Mouse (Mus musculus) left cerebral cortex, adult 9 months (tissue): Measurements from ENCODE around the gene Rorc.

Source experiments
- DNase-seq, 2 experiments: peaks; one replicate each; pipeline ENCODE4 v3.0.0; 2022; ENCODE audit warnings: low spot score in 2 of 2

Rorc gene

DNA sequence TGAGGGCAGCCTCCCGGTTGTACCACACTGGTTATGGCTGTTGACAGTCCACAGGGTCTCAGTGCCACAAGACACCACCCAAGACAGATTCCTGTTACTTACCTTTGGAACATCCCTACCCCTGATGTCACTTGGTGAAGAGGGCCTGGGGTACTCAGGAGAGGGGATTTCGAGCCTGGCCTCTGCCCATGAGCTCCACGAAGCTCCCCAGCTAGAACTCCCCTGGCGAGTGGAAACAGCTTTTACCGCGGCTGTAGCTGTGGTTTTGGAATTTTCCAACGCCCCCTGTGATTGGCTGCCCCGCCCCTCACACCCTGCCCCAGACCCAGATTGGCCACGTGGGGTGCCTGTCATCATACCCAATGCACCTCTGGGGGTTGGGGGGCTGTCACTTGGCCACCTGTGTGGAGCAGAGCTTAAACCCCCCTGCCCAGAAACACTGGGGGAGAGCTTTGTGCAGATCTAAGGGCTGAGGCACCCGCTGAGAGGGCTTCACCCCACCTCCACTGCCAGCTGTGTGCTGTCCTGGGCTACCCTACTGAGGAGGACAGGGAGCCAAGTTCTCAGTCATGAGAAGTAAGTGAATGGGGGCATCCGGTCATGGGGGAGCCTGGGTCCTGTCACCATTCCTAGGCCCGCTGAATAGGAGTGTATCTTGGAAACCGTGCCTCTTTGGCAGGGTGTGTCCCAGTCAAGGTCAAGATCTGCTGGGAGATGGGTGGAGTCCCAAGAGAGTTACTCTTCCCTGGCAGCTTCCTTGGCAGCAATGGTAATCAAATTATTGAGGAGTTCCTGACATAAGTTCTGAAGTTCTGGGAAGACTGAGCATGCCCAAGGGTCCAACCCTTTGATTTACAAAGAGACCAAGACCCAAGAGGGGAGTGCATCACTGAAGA is 4.7 kb downstream of the Rorc start:
- no peak for DNase-seq

DNA sequence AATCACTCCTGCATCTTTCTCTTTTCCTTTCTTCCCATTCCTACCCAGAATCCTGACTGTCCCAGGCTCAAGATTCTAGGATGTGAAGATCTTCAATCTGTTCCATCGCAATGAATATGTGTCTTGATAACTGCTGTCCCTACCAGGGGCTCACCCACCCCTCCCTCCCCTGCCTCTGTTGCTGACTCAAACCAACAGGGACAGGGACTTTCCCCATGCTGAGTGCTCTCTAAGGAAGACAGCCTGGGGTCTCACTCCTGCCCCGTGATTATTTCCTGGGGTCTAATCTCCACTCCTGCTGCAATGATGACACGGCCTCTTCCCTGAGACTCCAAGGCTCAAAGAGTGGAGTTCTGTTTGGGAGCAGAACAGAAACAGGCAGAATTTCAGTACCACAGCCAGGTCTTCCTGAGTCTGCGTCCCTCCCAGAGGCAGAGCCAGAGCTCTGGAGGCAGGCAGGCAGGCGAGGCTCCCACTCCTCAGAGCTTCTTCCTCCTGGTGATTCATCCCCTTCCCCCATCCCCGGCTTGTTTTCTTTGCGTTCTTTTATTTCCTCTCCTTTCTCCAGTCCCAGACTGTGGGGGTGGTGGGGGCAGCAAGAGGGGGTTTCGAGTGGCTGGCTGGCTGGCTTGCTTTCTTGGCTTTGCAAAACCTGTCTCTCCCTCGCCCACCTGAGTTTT is 7.4 kb downstream of the Rorc start:
- DNase-seq, result no peak

DNA sequence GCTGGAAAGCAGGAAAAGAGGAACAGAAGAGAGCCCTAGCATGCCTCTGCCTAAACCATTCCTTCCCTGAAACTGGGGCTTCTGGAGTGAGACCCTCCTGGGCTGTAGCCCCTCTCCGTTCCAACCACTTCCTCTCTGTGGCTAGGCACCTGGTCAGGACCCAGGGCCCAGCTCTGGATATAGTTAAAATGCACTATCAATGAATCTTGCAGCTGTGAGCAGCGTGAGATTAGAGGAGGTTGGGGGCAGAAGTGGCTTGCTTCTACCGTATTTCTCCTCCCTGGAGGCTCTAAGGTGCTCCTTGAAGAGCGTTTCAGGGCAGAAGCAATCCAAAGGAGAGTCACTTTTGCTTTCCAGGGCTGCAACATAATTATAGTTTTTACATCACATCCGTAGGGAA is 9.7 kb downstream of the Rorc start:
- no peak for DNase-seq

DNA sequence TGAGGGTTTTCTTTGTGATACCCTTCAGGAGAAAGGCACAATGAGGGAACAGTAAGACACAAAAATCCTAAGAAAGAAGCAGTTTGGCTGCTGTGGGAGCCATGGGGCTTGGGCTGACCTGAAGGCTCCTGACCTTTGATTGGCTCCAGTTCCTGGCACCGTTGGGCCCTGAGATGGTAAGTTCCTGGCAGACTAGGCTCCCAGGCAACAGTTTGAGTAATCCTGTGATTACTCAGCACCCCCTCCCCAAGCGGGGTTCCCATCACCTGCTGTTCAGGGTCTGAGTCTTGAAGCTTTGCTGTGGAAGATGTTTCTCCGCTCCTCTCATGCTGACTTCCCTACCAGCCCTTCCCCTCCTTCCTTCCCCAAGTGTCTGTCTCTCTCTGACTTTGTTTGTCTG is 10.9 kb downstream of the Rorc start:
- DNase-seq, result no peak

GRCm38 (mm10) chr3:94386671-94387070 is 14.1 kb downstream of the Rorc start:
- DNase-seq, result no peak

DNA sequence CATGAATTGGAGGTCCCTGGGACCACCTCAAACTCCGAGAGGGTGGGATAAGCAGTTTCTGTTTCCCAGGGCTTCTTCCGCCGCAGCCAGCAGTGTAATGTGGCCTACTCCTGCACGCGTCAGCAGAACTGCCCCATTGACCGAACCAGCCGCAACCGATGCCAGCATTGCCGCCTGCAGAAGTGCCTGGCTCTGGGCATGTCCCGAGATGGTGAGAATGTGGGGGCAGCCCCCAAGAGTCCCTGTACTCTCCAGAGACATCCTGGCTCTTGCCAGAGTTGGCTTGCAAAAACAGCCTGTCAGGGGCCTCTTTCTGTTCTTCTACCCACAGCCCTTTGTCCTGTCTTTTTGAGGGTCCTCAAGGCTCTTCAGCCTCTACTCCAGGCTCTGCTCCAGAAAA is 14.8 kb downstream of the Rorc start:
- no peak for DNase-seq

DNA sequence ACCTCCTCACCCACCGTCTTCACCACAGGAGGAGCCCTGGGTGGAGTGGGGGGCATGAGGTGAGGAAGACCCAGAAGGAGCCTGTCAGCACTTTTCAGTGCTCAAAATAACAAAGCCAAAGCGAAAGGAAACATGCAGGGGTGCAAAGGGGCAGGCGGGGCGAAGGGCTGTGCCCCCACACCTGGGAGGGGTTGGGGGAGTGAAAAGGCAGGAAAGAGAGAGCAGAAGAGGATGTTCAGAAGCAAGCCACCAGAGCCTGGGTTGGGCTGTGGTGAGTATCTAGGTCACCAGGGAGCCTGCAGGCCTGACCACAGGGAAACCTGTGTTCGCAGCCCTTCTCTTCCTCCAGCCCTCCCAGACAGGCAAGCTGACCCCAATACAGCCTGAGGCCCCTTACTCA is 15.5 kb downstream of the Rorc start:
- DNase-seq, result no peak

- DNase-seq, result no peak
Observed at GRCm38 (mm10) chr3:94389420-94389819, 16.8 kb downstream of the Rorc start.

DNA sequence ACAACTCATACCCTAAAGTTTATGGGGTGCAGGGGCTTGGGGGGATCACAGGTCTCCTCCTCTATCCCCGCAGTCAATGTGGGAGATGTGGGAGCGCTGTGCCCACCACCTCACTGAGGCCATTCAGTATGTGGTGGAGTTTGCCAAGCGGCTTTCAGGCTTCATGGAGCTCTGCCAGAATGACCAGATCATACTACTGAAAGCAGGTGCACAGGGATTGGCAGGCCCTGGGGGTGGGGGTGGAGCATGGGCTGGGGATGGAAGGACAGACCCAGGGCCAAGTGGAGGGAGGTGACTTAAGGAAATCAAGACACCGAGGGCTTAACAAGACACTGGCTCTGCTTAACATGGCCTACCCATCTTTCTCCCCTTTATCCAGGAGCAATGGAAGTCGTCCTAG is 18.4 kb downstream of the Rorc start:
- no peak for DNase-seq

DNA sequence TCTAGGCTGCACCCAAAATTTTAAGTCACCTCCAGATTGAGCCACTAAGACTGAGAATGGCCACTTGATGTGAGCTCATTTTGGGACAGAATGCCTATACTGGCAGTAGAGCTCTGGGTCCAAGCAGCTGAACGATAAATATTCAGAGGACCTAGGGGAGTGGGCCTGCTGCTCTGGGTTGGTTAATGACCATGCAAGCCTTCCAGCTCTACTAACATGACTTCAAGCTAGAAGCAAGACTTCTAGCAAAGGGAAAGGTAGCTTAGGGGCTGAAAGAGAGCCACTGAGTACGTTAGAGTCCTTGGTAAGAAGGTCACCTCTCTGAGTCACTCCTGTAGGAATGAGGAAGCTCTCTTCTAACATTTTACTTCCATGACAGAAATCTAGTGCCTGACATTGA is 19.5 kb downstream of the Rorc start:
- no peak for DNase-seq

GRCm38 (mm10) chr3:94393049-94393448 is 20.5 kb downstream of the Rorc start:
- no peak for DNase-seq

DNA sequence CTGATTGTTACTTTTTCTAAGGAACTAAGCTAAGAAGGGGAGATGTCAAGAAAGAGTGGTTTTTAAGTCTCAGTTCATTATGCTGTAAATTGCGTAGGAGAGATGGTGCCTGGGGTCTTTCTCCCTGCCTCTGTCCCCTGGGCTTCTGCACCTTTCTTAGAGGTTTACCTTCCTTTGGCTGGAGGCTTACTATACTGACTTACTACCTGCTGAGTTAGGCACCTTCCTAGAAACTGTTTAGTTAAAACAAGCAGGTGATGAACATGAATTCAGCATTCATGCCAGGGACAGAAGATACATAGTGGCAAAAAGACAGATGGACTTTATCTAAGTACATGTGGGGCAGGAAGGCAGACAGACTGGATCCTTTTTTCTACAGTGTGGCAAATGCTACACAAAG is 23.7 kb downstream of the Rorc start:
- no peak for DNase-seq

GRCm38 (mm10) chr3:94396851-94397250 is 24.3 kb downstream of the Rorc start:
- no peak for DNase-seq

GRCm38 (mm10) chr3:94398217-94398616 is 25.6 kb downstream of the Rorc start, which contains the start of gene Lingo4:
Lingo4 (plus strand) TSS chr3:94398517.
- DNase-seq, result no peak

DNA sequence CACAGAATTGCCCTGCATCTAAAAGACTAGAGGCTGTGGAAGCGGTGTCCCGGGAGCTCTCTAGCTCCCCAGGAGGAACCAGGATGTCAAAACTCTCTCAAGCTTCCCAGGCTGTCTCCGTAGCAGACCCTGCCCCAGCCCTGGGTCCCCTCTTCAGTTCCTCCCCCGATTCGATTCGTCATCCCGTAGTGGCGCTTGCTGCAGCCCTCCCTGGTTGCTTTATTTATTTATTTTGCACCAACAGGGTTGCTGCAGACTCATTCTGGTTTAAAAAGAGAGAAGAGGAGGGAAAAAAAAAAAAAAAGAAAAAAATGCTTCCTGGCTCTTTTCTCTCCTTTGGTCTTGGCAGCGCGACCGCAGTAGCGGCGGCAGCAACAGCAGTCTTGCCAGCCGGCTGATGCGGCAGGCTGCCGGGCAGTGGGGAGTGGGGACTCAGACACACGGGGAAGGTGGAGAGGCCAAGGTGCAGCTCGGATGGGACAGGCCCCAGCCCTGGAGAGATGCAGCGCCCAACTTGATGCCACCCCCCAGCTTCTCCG is 26.4 kb downstream of the Rorc start:
- no peak for DNase-seq

DNA sequence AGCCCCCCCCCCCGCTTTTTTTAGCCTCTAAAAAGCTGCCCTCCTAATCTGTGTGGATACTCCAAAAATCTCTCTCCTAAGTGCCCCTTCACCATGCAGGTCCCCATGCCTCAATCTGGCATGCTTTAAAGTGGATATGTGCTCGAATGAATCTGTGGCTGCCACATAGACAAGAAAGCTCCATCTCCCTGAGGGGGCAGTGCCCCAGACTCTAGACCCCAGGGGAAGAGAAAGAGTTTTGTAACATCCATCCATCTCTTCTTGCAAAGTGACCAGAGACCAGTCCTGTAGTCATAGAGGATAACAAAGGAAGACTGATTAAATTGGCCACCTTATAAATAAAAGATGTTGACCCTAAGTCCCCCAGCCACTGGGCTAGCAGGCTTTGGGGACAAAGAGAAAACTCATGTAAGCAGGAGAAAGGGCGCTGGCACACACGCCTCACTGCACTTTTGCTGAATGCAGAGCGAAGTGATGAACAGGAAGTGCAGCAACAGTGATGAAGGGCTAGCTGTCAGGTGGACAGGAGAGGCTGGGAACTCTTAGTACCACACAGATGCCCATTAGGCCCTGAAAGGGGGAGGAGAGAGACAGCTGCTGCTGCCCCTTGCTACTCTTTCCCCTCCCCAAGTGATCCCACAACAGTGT is 27.2 kb downstream of the Rorc start:
- DNase-seq, result no peak

DNA sequence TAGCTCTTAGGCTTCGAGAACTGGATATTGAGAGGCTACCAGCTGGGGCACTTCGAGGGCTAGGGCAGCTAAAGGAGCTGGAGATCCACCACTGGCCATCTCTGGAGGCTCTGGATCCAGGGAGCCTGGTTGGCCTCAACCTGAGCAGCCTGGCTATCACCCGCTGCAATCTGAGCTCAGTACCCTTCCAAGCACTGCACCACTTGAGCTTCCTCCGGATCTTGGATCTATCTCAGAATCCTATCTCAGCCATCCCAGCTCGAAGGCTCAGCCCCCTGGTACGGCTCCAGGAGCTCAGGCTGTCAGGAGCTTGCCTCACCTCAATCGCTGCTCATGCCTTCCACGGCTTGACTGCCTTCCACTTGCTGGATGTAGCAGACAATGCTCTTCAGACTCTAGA is 29.9 kb downstream of the Rorc start:
- no peak for DNase-seq

GRCm38 (mm10) chr3:94404366-94405054 is 31.9 kb downstream of the Rorc start:
- peak; percentile 55 to 64 for DNase-seq

GRCm38 (mm10) chr3:94405561-94405960 is 33.0 kb downstream of the Rorc start:
- DNase-seq, result no peak

DNA sequence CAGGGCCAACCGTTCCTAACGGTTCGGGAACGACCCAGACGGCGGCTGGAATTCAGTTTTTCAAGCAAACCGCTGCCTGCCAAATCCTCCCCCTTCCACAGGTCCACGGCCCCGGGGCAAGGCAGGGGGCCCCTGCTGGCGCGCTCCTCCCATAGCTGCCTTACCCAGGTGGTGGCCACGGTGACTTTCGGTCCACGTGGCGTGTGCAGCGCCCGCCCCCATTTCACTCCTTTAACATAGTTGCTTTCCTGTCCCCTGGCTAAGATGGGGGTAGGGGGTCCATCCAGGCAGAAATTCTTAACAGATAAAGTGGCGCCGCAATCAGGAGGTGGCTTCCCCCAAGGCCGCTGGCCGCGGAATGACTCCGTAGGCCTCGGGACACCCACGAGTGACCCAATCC is 39.9 kb downstream of the Rorc start:
- DNase-seq, result no peak

DNA sequence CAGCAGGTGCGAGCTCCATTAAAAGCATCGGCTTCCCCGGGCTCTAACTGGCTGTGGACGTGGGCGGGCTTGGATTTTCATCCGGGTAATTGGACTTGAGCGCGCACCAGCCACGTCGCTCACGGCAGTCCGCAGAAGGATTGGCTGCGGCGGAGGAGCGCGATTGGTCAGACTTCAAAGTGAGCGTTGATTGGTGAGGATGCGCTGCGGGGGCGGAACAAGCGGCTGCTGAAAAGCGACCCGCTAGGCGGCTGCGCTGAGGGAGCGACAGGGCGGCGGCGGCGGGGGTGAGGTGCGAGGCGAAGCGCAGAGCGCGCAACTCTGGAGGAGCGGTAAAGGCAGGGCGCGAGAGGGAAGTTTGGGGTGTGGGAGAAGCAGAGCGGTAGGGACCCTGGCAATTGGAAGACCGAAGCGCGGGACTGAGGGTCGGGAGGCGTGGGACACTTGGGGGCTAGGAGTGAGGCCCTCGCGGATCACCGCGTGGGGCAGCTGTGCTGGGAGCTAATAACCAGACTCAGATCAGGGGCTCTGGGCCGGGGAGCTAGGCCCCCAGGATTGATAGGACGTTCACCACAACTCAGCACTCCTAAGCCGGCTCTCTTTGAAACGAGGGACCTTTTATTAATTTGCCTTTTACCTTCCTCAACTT is 40.6 kb downstream of the Rorc start, which contains the start of gene Tdrkh:
Gene Tdrkh, plus strand, starts transcription at position 243 of the 649 bp plus-strand sequence.
- peak; percentile 97 to 99 for DNase-seq
